Mouse (Mus musculus): Measurements from ENCODE around the gene Gm20661. TPM values are rescaled to one million over a fixed set of nuclear protein-coding genes. Genes with fewer than 3 reads are reported as not detected.
"Not testable (repeated sequence)": the region's sequence is repeated elsewhere in the genome, so short reads cannot be mapped to it uniquely, and the experiment has no call there.

Gm20661 gene
- polyA plus RNA-seq, 1 experiment = not detected

GRCm38 (mm10) chr9:107996049-107996448 lies 13.2 kb downstream of the Gm20661 start, which contains the start of gene Gm20662:
Gene Gm20662 (plus strand): TSS chr9:107996349.
- Histone ChIP-seq H3K36me3 (ENCODE audit: control insufficient read depth, insufficient read depth, low read length) (no peaks in the 10 kb centered on the region), H3K27ac (ENCODE audit: insufficient read depth, low read depth, low read length) (no peak within 1 kb of the TSS), H3K4me3 (ENCODE audit: low read depth, low read length) (no peak within 1 kb of the TSS), H3K4me1 (ENCODE audit: control insufficient read depth, insufficient read depth, insufficient read length, low read length) (no peaks in the 10 kb centered on the region), H3K27me3 (ENCODE audit: control insufficient read depth, insufficient read depth, low read length) (no peaks in the 10 kb centered on the region)
- TF ChIP-seq CTCF (IDR thresholded peaks at IDR 0.05; ENCODE audit: extremely low read depth, insufficient read length, insufficient replicate concordance, low read depth, low read length) = no peak
- TF ChIP-seq POLR2A (IDR thresholded peaks at IDR 0.05; ENCODE audit: low read depth, low read length) = no peak
- 90% methylated on average over 5 of the region's 5 CpGs for WGBS

GRCm38 (mm10) chr9:108001922-108002770 lies 19.3 kb downstream of the Gm20661 start, which contains the start of gene Ip6k1:
Gene Ip6k1 (plus strand): TSS chr9:108002501.
- WGBS = under 1% methylated on average over 51 of the region's 51 CpGs
- Histone ChIP-seq H3K4me1 (ENCODE audit: control insufficient read depth, insufficient read depth, insufficient read length, low read length) (peaks cover 3% of the 10 kb centered on the region; the same call in 1 of the 2 replicates), H3K36me3 (ENCODE audit: control insufficient read depth, insufficient read depth, low read length) (no peaks in the 10 kb centered on the region), H3K27me3 (ENCODE audit: control insufficient read depth, insufficient read depth, low read length) (no peaks in the 10 kb centered on the region), H3K4me3 (ENCODE audit: low read depth, low read length) (peak within 1 kb of the TSS; percentile 92), H3K27ac (ENCODE audit: insufficient read depth, low read depth, low read length) (peak within 1 kb of the TSS; percentile 82)
- TF ChIP-seq CTCF (IDR thresholded peaks at IDR 0.05; ENCODE audit: extremely low read depth, insufficient read length, insufficient replicate concordance, low read depth, low read length) (no peak), POLR2A (IDR thresholded peaks at IDR 0.05; ENCODE audit: low read depth, low read length) (peak; percentile 66)

- TF ChIP-seq CTCF (IDR thresholded peaks at IDR 0.05; ENCODE audit: extremely low read depth, insufficient read length, insufficient replicate concordance, low read depth, low read length) = no peak
- TF ChIP-seq POLR2A (IDR thresholded peaks at IDR 0.05; ENCODE audit: low read depth, low read length) = no peak; the same call in 1 of the 2 replicates
- Histone ChIP-seq H3K36me3 (ENCODE audit: control insufficient read depth, insufficient read depth, low read length) (no peaks in the 10 kb centered on the region), H3K27me3 (ENCODE audit: control insufficient read depth, insufficient read depth, low read length) (no peaks in the 10 kb centered on the region), H3K4me1 (ENCODE audit: control insufficient read depth, insufficient read depth, insufficient read length, low read length) (peaks cover 3% of the 10 kb centered on the region; the same call in 1 of the 2 replicates), H3K27ac (ENCODE audit: insufficient read depth, low read depth, low read length) (peak overlapping the region; percentile 82), H3K4me3 (ENCODE audit: low read depth, low read length) (peak overlapping the region; percentile 92)
- WGBS = under 1% methylated on average over 50 of the region's 50 CpGs
These were observed 20.1 kb downstream of the Gm20661 start for GRCm38 (mm10) chr9:108002778-108003530.

GRCm38 (mm10) chr9:108003531-108003890 lies 20.7 kb downstream of the Gm20661 start:
- H3K4me1 ChIP-seq (ENCODE audit: control insufficient read depth, insufficient read depth, insufficient read length, low read length) = peaks cover 3% of the 10 kb centered on the region; the same call in 1 of the 2 replicates
- H3K4me3 ChIP-seq (ENCODE audit: low read depth, low read length) = peak overlapping the region; percentile 92
- H3K36me3 ChIP-seq (ENCODE audit: control insufficient read depth, insufficient read depth, low read length) = no peaks in the 10 kb centered on the region
- no peaks in the 10 kb centered on the region for H3K27me3 ChIP-seq (ENCODE audit: control insufficient read depth, insufficient read depth, low read length)
- TF ChIP-seq CTCF (IDR thresholded peaks at IDR 0.05; ENCODE audit: extremely low read depth, insufficient read length, insufficient replicate concordance, low read depth, low read length) (no peak), POLR2A (IDR thresholded peaks at IDR 0.05; ENCODE audit: low read depth, low read length) (no peak)
- no peak overlapping the region for H3K27ac ChIP-seq (ENCODE audit: insufficient read depth, low read depth, low read length)
- WGBS = 27% methylated on average over 8 of the region's 8 CpGs

- Histone ChIP-seq H3K4me3 (ENCODE audit: low read depth, low read length) (no peak overlapping the region), H3K27me3 (ENCODE audit: control insufficient read depth, insufficient read depth, low read length) (no peaks in the 10 kb centered on the region), H3K27ac (ENCODE audit: insufficient read depth, low read depth, low read length) (no peak overlapping the region), H3K4me1 (ENCODE audit: control insufficient read depth, insufficient read depth, insufficient read length, low read length) (peaks cover 3% of the 10 kb centered on the region; the same call in 1 of the 2 replicates), H3K36me3 (ENCODE audit: control insufficient read depth, insufficient read depth, low read length) (peaks cover 6% of the 10 kb centered on the region; the same call in 1 of the 2 replicates)
- 80% methylated on average over 5 of the region's 5 CpGs for WGBS
- TF ChIP-seq CTCF (IDR thresholded peaks at IDR 0.05; ENCODE audit: extremely low read depth, insufficient read length, insufficient replicate concordance, low read depth, low read length) (no peak), POLR2A (IDR thresholded peaks at IDR 0.05; ENCODE audit: low read depth, low read length) (no peak)
These were observed 25.2 kb downstream of the Gm20661 start for GRCm38 (mm10) chr9:108008041-108008440.

GRCm38 (mm10) chr9:108010385-108010784 lies 27.5 kb downstream of the Gm20661 start:
- no peak overlapping the region for H3K27ac ChIP-seq (ENCODE audit: insufficient read depth, low read depth, low read length)
- no peaks in the 10 kb centered on the region for H3K27me3 ChIP-seq (ENCODE audit: control insufficient read depth, insufficient read depth, low read length)
- TF ChIP-seq POLR2A (IDR thresholded peaks at IDR 0.05; ENCODE audit: low read depth, low read length) = no peak
- no peak for TF ChIP-seq CTCF (IDR thresholded peaks at IDR 0.05; ENCODE audit: extremely low read depth, insufficient read length, insufficient replicate concordance, low read depth, low read length)
- no peaks in the 10 kb centered on the region for H3K4me1 ChIP-seq (ENCODE audit: control insufficient read depth, insufficient read depth, insufficient read length, low read length)
- H3K4me3 ChIP-seq (ENCODE audit: low read depth, low read length) = no peak overlapping the region
- H3K36me3 ChIP-seq (ENCODE audit: control insufficient read depth, insufficient read depth, low read length) = peaks cover 11% of the 10 kb centered on the region; the same call in 1 of the 2 replicates

- H3K27ac ChIP-seq (ENCODE audit: insufficient read depth, low read depth, low read length); H3K4me3 ChIP-seq (ENCODE audit: low read depth, low read length); H3K4me1 ChIP-seq (ENCODE audit: control insufficient read depth, insufficient read depth, insufficient read length, low read length); H3K27me3 ChIP-seq (ENCODE audit: control insufficient read depth, insufficient read depth, low read length): not testable (repeated sequence)
- 96% methylated on average over 2 of the region's 2 CpGs for WGBS
- H3K36me3 ChIP-seq (ENCODE audit: control insufficient read depth, insufficient read depth, low read length) = peaks cover 13% of the 10 kb centered on the region; the same call in 1 of the 2 replicates
These were observed 30.7 kb downstream of the Gm20661 start for GRCm38 (mm10) chr9:108013577-108013976.
